Mouse (Mus musculus) stomach, embryonic 14.5 days (tissue): ENCODE data around the gene Ap2m1. TPM values are rescaled to one million over a fixed set of nuclear protein-coding genes. Genes with fewer than 3 reads are reported as not detected.

Source experiments
- ATAC-seq: fragments of 200-750 bp; cut with Nextera tagmentation; 2 replicates; pipeline ENCODE4 v1.8.0; 2017; ENCODE audit warnings: low read depth, moderate TSS enrichment; ENCODE audit not compliant: insufficient number of reproducible peaks, insufficient read depth, low FRiP score
- H3K27ac ChIP-seq: fragments of 300-500 bp; sonication (generic); 2 replicates; pipeline ENCODE4 v1.5.1; 2014; ENCODE audit warnings: mild to moderate bottlenecking, low read length, moderate library complexity, mixed read lengths
- H3K27me3 ChIP-seq: fragments of 300-500 bp; sonication (generic); 2 replicates; pipeline ENCODE4 v1.6.1; 2014; ENCODE audit warnings: low read length, control low read depth, mixed read lengths; ENCODE audit not compliant: control insufficient read depth, insufficient read depth
- H3K36me3 ChIP-seq: fragments of 300-500 bp; sonication (generic); 2 replicates; pipeline ENCODE4 v1.6.1; 2014; ENCODE audit warnings: mild to moderate bottlenecking, control low read depth, low read length, moderate library complexity, mixed read lengths; ENCODE audit not compliant: control insufficient read depth, insufficient read depth
- H3K4me1 ChIP-seq: fragments of 300-500 bp; sonication (generic); 2 replicates; pipeline ENCODE4 v1.6.1; 2014; ENCODE audit warnings: low read length, control low read depth, mixed read lengths; ENCODE audit not compliant: control insufficient read depth, insufficient read depth
- H3K4me2 ChIP-seq: fragments of 300-500 bp; sonication (generic); replicated peaks from 2 replicates; pipeline ENCODE4 v1.6.1; 2014; ENCODE audit warnings: low read depth, low read length, control low read depth
- H3K4me3 ChIP-seq: fragments of 300-500 bp; sonication (generic); 2 replicates; pipeline ENCODE4 v1.5.1; 2014; ENCODE audit warnings: low read depth, low read length, control low read depth
- H3K9ac ChIP-seq: fragments of 300-500 bp; sonication (generic); replicated peaks from 2 replicates; pipeline ENCODE4 v1.6.1; 2014; ENCODE audit warnings: low read depth, mild to moderate bottlenecking, control low read depth, low read length, moderate library complexity, mixed read lengths
- H3K9me3 ChIP-seq: fragments of 300-500 bp; sonication (generic); 2 replicates; pipeline ENCODE4 v1.6.1; 2016; ENCODE audit warnings: low read depth, low read length, control low read depth; ENCODE audit not compliant: control insufficient read depth
- WGBS: fragments of 180-500 bp; shearing (Covaris S2); extraction: QIAGEN DNeasy Blood & Tissue Kit; methylation state at CpG from one replicate; pipeline ENCODE4 v1.1.7; 2014; 5-methylcytosine and 5-hydroxymethylcytosine counted together
- polyA plus RNA-seq: library from polyadenylated mRNA; unstranded; fragments of >200 nt; fragmentation: Nextera tagmentation; extraction: Ambion mirVana; gene quantifications from 2 replicates; pipeline ENCODE4 v1.2.1, GENCODE M21; 2014

The Ap2m1 gene
- polyA plus RNA-seq, 1 experiment from 2014 or later, result 586 TPM

- peak overlapping the region; percentile 82 for H3K9ac ChIP-seq
- peak overlapping the region; percentile 94 for H3K4me3 ChIP-seq
- peaks cover 39% of the 10 kb centered on the region for H3K36me3 ChIP-seq
- H3K27me3 ChIP-seq, result no peaks in the 10 kb centered on the region
- no peaks in the 10 kb centered on the region for H3K9me3 ChIP-seq
- no peak for ATAC-seq
- no peak overlapping the region for H3K27ac ChIP-seq
- H3K4me2 ChIP-seq, result peak overlapping the region; percentile 94
- WGBS, result 45% methylated on average over 9 of the region's 9 CpGs
- H3K4me1 ChIP-seq, result peaks cover 12% of the 10 kb centered on the region
Measured at GRCm38 (mm10) chr16:20549161-20549560, 13.9 kb downstream of the Ap2m1 start.

GRCm38 (mm10) chr16:20551691-20552090, 16.4 kb downstream of the Ap2m1 start:
- H3K4me3 ChIP-seq, result no peak overlapping the region
- WGBS, result 97% methylated on average over 5 of the region's 5 CpGs
- no peaks in the 10 kb centered on the region for H3K9me3 ChIP-seq
- H3K27me3 ChIP-seq, result no peaks in the 10 kb centered on the region
- H3K27ac ChIP-seq, result no peak overlapping the region
- H3K4me2 ChIP-seq, result no peak overlapping the region
- H3K9ac ChIP-seq, result no peak overlapping the region
- H3K4me1 ChIP-seq, result peaks cover 12% of the 10 kb centered on the region
- H3K36me3 ChIP-seq, result peaks cover 41% of the 10 kb centered on the region
- ATAC-seq, result no peak

GRCm38 (mm10) chr16:20552594-20552993, 17.3 kb downstream of the Ap2m1 start:
- H3K9ac ChIP-seq, result no peak overlapping the region
- peaks cover 44% of the 10 kb centered on the region for H3K36me3 ChIP-seq
- H3K4me1 ChIP-seq, result peaks cover 10% of the 10 kb centered on the region
- no peak overlapping the region for H3K4me2 ChIP-seq
- WGBS, result 100% methylated on average over 1 of the region's 1 CpGs
- no peaks in the 10 kb centered on the region for H3K27me3 ChIP-seq
- no peak overlapping the region for H3K27ac ChIP-seq
- H3K9me3 ChIP-seq, result no peaks in the 10 kb centered on the region
- no peak for ATAC-seq
- no peak overlapping the region for H3K4me3 ChIP-seq

- H3K27ac ChIP-seq, result no peak overlapping the region
- H3K4me3 ChIP-seq, result no peak overlapping the region
- no peak overlapping the region for H3K9ac ChIP-seq
- WGBS, result 91% methylated on average over 6 of the region's 6 CpGs
- no peak for ATAC-seq
- H3K27me3 ChIP-seq, result no peaks in the 10 kb centered on the region
- no peaks in the 10 kb centered on the region for H3K9me3 ChIP-seq
- H3K4me2 ChIP-seq, result no peak overlapping the region
- no peaks in the 10 kb centered on the region for H3K4me1 ChIP-seq
- peaks cover 64% of the 10 kb centered on the region for H3K36me3 ChIP-seq
Measured at GRCm38 (mm10) chr16:20555000-20555399, 19.7 kb downstream of the Ap2m1 start.

- 68% methylated on average over 7 of the region's 7 CpGs for WGBS
- H3K9me3 ChIP-seq, result no peaks in the 10 kb centered on the region
- ATAC-seq, result no peak
- no peak overlapping the region for H3K4me2 ChIP-seq
- H3K27ac ChIP-seq, result no peak overlapping the region
- H3K27me3 ChIP-seq, result no peaks in the 10 kb centered on the region
- peaks cover 59% of the 10 kb centered on the region for H3K36me3 ChIP-seq
- H3K4me1 ChIP-seq, result no peaks in the 10 kb centered on the region
- no peak overlapping the region for H3K4me3 ChIP-seq
- H3K9ac ChIP-seq, result no peak overlapping the region
Measured at GRCm38 (mm10) chr16:20557381-20557780, 22.1 kb downstream of the Ap2m1 start.

GRCm38 (mm10) chr16:20565075-20565474, 29.8 kb downstream of the Ap2m1 start:
- ATAC-seq, result no peak
- Histone ChIP-seq H3K4me3 (no peak overlapping the region), H3K27ac (no peak overlapping the region), H3K4me1 (no peaks in the 10 kb centered on the region), H3K27me3 (no peaks in the 10 kb centered on the region), H3K9me3 (no peaks in the 10 kb centered on the region), H3K9ac (no peak overlapping the region), H3K36me3 (peaks cover 18% of the 10 kb centered on the region), H3K4me2 (no peak overlapping the region)
- 39% methylated on average over 1 of the region's 1 CpGs for WGBS

- H3K4me3 ChIP-seq, result peak within 1 kb of the TSS; percentile 46
- WGBS, result 2% methylated on average over 24 of the region's 24 CpGs
- peak; percentile 28; the same call in 1 of the 2 replicates for ATAC-seq
- H3K27ac ChIP-seq, result no peak within 1 kb of the TSS
- H3K4me1 ChIP-seq, result peaks cover 22% of the 10 kb centered on the region
- H3K27me3 ChIP-seq, result peaks cover 27% of the 10 kb centered on the region
- H3K9ac ChIP-seq, result peak within 1 kb of the TSS; percentile 22
- no peaks in the 10 kb centered on the region for H3K9me3 ChIP-seq
- no peaks in the 10 kb centered on the region for H3K36me3 ChIP-seq
- H3K4me2 ChIP-seq, result peak within 1 kb of the TSS; percentile 92
Measured at GRCm38 (mm10) chr16:20589366-20589938, 54.2 kb downstream of the Ap2m1 start, which contains the start of gene Vwa5b2. Gene Vwa5b2, plus strand, starts transcription at chr16:20589471.

GRCm38 (mm10) chr16:20589939-20590679, 54.8 kb downstream of the Ap2m1 start:
- Histone ChIP-seq H3K4me1 (peaks cover 22% of the 10 kb centered on the region), H3K4me3 (peak overlapping the region; percentile 46), H3K36me3 (no peaks in the 10 kb centered on the region), H3K27ac (no peak overlapping the region), H3K4me2 (peak overlapping the region; percentile 92), H3K9me3 (no peaks in the 10 kb centered on the region), H3K9ac (peak overlapping the region; percentile 22; the same call in 1 of the 2 replicates), H3K27me3 (peaks cover 27% of the 10 kb centered on the region)
- ATAC-seq, result peak; percentile 67
- WGBS, result under 1% methylated on average over 38 of the region's 39 CpGs
